Mouse (Mus musculus): Measurements from ENCODE around the gene Olfr862.

Olfr862 gene

GRCm38 (mm10) chr9:19887904-19888303 lies at the start of gene Olfr862:
Olfr862 (minus strand) TSS chr9:19888004.
- DNase-seq (ENCODE audit: low spot score), result no peak

GRCm38 (mm10) chr9:19916565-19916964 lies 28.8 kb upstream of the Olfr862 start, which contains the start of gene Olfr77:
Olfr77 (plus strand) TSS chr9:19916865.
- DNase-seq (ENCODE audit: low spot score), result no peak

- DNase-seq (ENCODE audit: low spot score), result no peak
Observed at GRCm38 (mm10) chr9:19911170-19911569, 23.4 kb upstream of the Olfr862 start.

GRCm38 (mm10) chr9:19849647-19850046 lies 38.2 kb downstream of the Olfr862 start, which contains the start of gene Olfr860:
Olfr860 (minus strand) TSS chr9:19849747.
- DNase-seq (ENCODE audit: low spot score), result no peak
